Mouse (Mus musculus) neural tube, embryonic 12.5 days (tissue): ENCODE data around the gene Herc4. TPM values are rescaled to one million over a fixed set of nuclear protein-coding genes. Genes with fewer than 3 reads are reported as not detected.
"Not testable (repeated sequence)": the region's sequence is repeated elsewhere in the genome, so short reads cannot be mapped to it uniquely, and the experiment has no call there.

ENCODE experiments used
- ATAC-seq: fragments of 200-750 bp; cut with Nextera tagmentation; 2 replicates; pipeline ENCODE4 v1.8.0; 2017; ENCODE audit warnings: low read depth, mild to moderate bottlenecking, moderate TSS enrichment, moderate library complexity; ENCODE audit not compliant: low FRiP score
- H3K27ac ChIP-seq: fragments of 300-500 bp; sonication (generic); 2 replicates; pipeline ENCODE4 v1.5.1; 2016
- H3K27me3 ChIP-seq: fragments of 300-500 bp; sonication (generic); replicated peaks from 2 replicates; pipeline ENCODE4 v1.6.1; 2016; ENCODE audit warnings: mild to moderate bottlenecking
- H3K36me3 ChIP-seq: fragments of 300-500 bp; sonication (generic); 2 replicates; pipeline ENCODE4 v1.6.1; 2016; ENCODE audit warnings: mild to moderate bottlenecking
- H3K4me1 ChIP-seq: fragments of 300-500 bp; sonication (generic); 2 replicates; pipeline ENCODE4 v1.6.1; 2016
- H3K4me2 ChIP-seq: fragments of 300-500 bp; sonication (generic); replicated peaks from 2 replicates; pipeline ENCODE4 v1.6.1; 2016; ENCODE audit warnings: mild to moderate bottlenecking
- H3K4me3 ChIP-seq: fragments of 300-500 bp; sonication (generic); 2 replicates; pipeline ENCODE4 v1.5.1; 2016
- H3K9ac ChIP-seq: fragments of 300-500 bp; sonication (generic); 2 replicates; pipeline ENCODE4 v1.6.1; 2016; ENCODE audit warnings: mild to moderate bottlenecking
- H3K9me3 ChIP-seq: fragments of 300-500 bp; sonication (generic); 2 replicates; pipeline ENCODE4 v1.6.1; 2016; ENCODE audit warnings: mild to moderate bottlenecking
- WGBS: fragments of 180-500 bp; shearing (Covaris S2); methylation state at CpG from one replicate; pipeline ENCODE4 v1.1.7; 2016; 5-methylcytosine and 5-hydroxymethylcytosine counted together
- polyA plus RNA-seq: library from polyadenylated mRNA; unstranded; fragments of >200 nt; fragmentation: Nextera tagmentation; extraction: Ambion mirVana; gene quantifications from 2 replicates; pipeline ENCODE4 v1.2.1, GENCODE M21; 2016

Herc4 gene
- polyA plus RNA-seq, 1 experiment from 2014 or later: 36.0 TPM

- whole genome bisulfite sequencing: under 1% methylated on average over 105 of the region's 113 CpGs
- Histone ChIP-seq H3K4me2 (peak overlapping the region; percentile 75), H3K27me3 (no peaks in the 10 kb centered on the region), H3K36me3 (peaks cover 16% of the 10 kb centered on the region; the same call in 1 of the 2 replicates), H3K27ac (peak overlapping the region; percentile 86), H3K9me3 (no peaks in the 10 kb centered on the region; the same call in 1 of the 2 replicates), H3K4me3 (peak overlapping the region; percentile 87), H3K9ac (peak overlapping the region; percentile 94), H3K4me1 (peaks cover 14% of the 10 kb centered on the region)
- peak; percentile 81 for ATAC-seq
Measured at GRCm38 (mm10) chr10:63337951-63338836, 94.6 kb downstream of the Herc4 start.

- peak overlapping the region; percentile 75 for H3K4me2 ChIP-seq
Measured at GRCm38 (mm10) chr10:63338914-63339643, 95.5 kb downstream of the Herc4 start.

GRCm38 (mm10) chr10:63341351-63341750, 97.7 kb downstream of the Herc4 start:
- H3K27ac ChIP-seq: no peak overlapping the region
- 87% methylated on average over 2 of the region's 2 CpGs for WGBS
- H3K4me3 ChIP-seq: no peak overlapping the region
- H3K27me3 ChIP-seq: no peaks in the 10 kb centered on the region
- H3K4me1 ChIP-seq: peaks cover 12% of the 10 kb centered on the region
- no peak for ATAC-seq
- no peaks in the 10 kb centered on the region for H3K36me3 ChIP-seq
- no peak overlapping the region for H3K9ac ChIP-seq
- H3K4me2 ChIP-seq: no peak overlapping the region
- no peaks in the 10 kb centered on the region; the same call in 1 of the 2 replicates for H3K9me3 ChIP-seq

More at GRCm38 (mm10) chr10:63338914-63339643, 95.5 kb downstream of the Herc4 start:
- H3K27me3 ChIP-seq: no peaks in the 10 kb centered on the region
- H3K36me3 ChIP-seq: peaks cover 8% of the 10 kb centered on the region; the same call in 1 of the 2 replicates
- under 1% methylated on average over 57 of the region's 74 CpGs for WGBS
- peak; percentile 95 for ATAC-seq
- H3K9ac ChIP-seq: peak overlapping the region; percentile 94
- peak overlapping the region; percentile 86 for H3K27ac ChIP-seq
- peak overlapping the region; percentile 87 for H3K4me3 ChIP-seq
- H3K9me3 ChIP-seq: no peaks in the 10 kb centered on the region; the same call in 1 of the 2 replicates
- H3K4me1 ChIP-seq: peaks cover 14% of the 10 kb centered on the region

- Histone ChIP-seq H3K9ac (no peak overlapping the region), H3K27me3 (no peaks in the 10 kb centered on the region), H3K4me3 (no peak overlapping the region), H3K4me2 (no peak overlapping the region), H3K27ac (no peak overlapping the region), H3K4me1 (no peaks in the 10 kb centered on the region), H3K9me3 (no peaks in the 10 kb centered on the region; the same call in 1 of the 2 replicates), H3K36me3 (no peaks in the 10 kb centered on the region)
- WGBS: 94% methylated on average over 3 of the region's 3 CpGs
- no peak for ATAC-seq
Measured at GRCm38 (mm10) chr10:63344751-63345150, 101.1 kb downstream of the Herc4 start.

- H3K27me3 ChIP-seq: no peaks in the 10 kb centered on the region
- no peaks in the 10 kb centered on the region for H3K36me3 ChIP-seq
- H3K9me3 ChIP-seq: no peaks in the 10 kb centered on the region
- no peak for ATAC-seq
- H3K4me3 ChIP-seq: no peak overlapping the region
- H3K4me1 ChIP-seq: no peaks in the 10 kb centered on the region
- H3K9ac ChIP-seq: no peak overlapping the region
- H3K27ac ChIP-seq: no peak overlapping the region
- no peak overlapping the region for H3K4me2 ChIP-seq
- 60% methylated on average over 3 of the region's 3 CpGs for WGBS
Measured at GRCm38 (mm10) chr10:63348291-63348690, 104.7 kb downstream of the Herc4 start.

GRCm38 (mm10) chr10:63350666-63351065, 107.1 kb downstream of the Herc4 start:
- WGBS: 88% methylated on average over 7 of the region's 7 CpGs

GRCm38 (mm10) chr10:63351099-63351498, 107.5 kb downstream of the Herc4 start:
- WGBS: 85% methylated on average over 7 of the region's 7 CpGs
- ATAC-seq: not testable (repeated sequence)

More at GRCm38 (mm10) chr10:63350666-63351065, 107.1 kb downstream of the Herc4 start:
- Histone ChIP-seq H3K4me2 (no peak overlapping the region), H3K9ac (no peak overlapping the region), H3K27me3 (no peaks in the 10 kb centered on the region), H3K4me1 (no peaks in the 10 kb centered on the region), H3K27ac (no peak overlapping the region), H3K4me3 (no peak overlapping the region), H3K9me3 (no peaks in the 10 kb centered on the region), H3K36me3 (no peaks in the 10 kb centered on the region)
- no peak for ATAC-seq

GRCm38 (mm10) chr10:63352111-63352510, 108.5 kb downstream of the Herc4 start:
- Histone ChIP-seq H3K9me3 (no peaks in the 10 kb centered on the region), H3K27me3 (no peaks in the 10 kb centered on the region)
- 92% methylated on average over 5 of the region's 5 CpGs for WGBS

More at GRCm38 (mm10) chr10:63351099-63351498, 107.5 kb downstream of the Herc4 start:
- not testable (repeated sequence) for H3K9me3 ChIP-seq, H3K36me3 ChIP-seq, H3K27ac ChIP-seq, H3K4me2 ChIP-seq, H3K27me3 ChIP-seq, H3K4me3 ChIP-seq, H3K4me1 ChIP-seq, H3K9ac ChIP-seq

GRCm38 (mm10) chr10:63360502-63360901, 116.9 kb downstream of the Herc4 start:
- no peaks in the 10 kb centered on the region for H3K4me1 ChIP-seq
- WGBS: 70% methylated on average over 1 of the region's 1 CpGs
- no peaks in the 10 kb centered on the region for H3K36me3 ChIP-seq
- H3K4me2 ChIP-seq: no peak overlapping the region
- H3K4me3 ChIP-seq: no peak overlapping the region
- no peaks in the 10 kb centered on the region for H3K9me3 ChIP-seq
- no peak for ATAC-seq
- H3K27me3 ChIP-seq: no peaks in the 10 kb centered on the region
- H3K27ac ChIP-seq: no peak overlapping the region
- H3K9ac ChIP-seq: no peak overlapping the region

More at GRCm38 (mm10) chr10:63352111-63352510, 108.5 kb downstream of the Herc4 start:
- no peaks in the 10 kb centered on the region for H3K4me1 ChIP-seq
- no peak overlapping the region for H3K4me3 ChIP-seq
- no peak for ATAC-seq
- H3K27ac ChIP-seq: no peak overlapping the region
- H3K9ac ChIP-seq: no peak overlapping the region
- no peaks in the 10 kb centered on the region for H3K36me3 ChIP-seq
- no peak overlapping the region for H3K4me2 ChIP-seq

- Histone ChIP-seq H3K36me3 (no peaks in the 10 kb centered on the region), H3K4me2 (no peak overlapping the region; the same call in 1 of the 2 replicates), H3K4me3 (no peak overlapping the region), H3K27me3 (no peaks in the 10 kb centered on the region), H3K9me3 (no peaks in the 10 kb centered on the region), H3K27ac (no peak overlapping the region), H3K9ac (no peak overlapping the region), H3K4me1 (no peaks in the 10 kb centered on the region)
- 63% methylated on average over 7 of the region's 7 CpGs for WGBS
- ATAC-seq: no peak
Measured at GRCm38 (mm10) chr10:63365918-63366455, 122.4 kb downstream of the Herc4 start.

- Histone ChIP-seq H3K4me3 (no peak overlapping the region), H3K9me3 (no peaks in the 10 kb centered on the region), H3K4me1 (no peaks in the 10 kb centered on the region), H3K9ac (no peak overlapping the region), H3K27me3 (no peaks in the 10 kb centered on the region), H3K36me3 (no peaks in the 10 kb centered on the region), H3K27ac (no peak overlapping the region), H3K4me2 (no peak overlapping the region)
- 79% methylated on average over 6 of the region's 6 CpGs for WGBS
- no peak for ATAC-seq
Measured at GRCm38 (mm10) chr10:63367386-63367785, 123.8 kb downstream of the Herc4 start.
